Mouse (Mus musculus): ENCODE results near the gene Gm20388. TPM values are rescaled to one million over a fixed set of nuclear protein-coding genes. Genes with fewer than 3 reads are reported as not detected.

The Gm20388 gene
- polyA plus RNA-seq, 1 experiment from 2014 or later, result not detected

DNA sequence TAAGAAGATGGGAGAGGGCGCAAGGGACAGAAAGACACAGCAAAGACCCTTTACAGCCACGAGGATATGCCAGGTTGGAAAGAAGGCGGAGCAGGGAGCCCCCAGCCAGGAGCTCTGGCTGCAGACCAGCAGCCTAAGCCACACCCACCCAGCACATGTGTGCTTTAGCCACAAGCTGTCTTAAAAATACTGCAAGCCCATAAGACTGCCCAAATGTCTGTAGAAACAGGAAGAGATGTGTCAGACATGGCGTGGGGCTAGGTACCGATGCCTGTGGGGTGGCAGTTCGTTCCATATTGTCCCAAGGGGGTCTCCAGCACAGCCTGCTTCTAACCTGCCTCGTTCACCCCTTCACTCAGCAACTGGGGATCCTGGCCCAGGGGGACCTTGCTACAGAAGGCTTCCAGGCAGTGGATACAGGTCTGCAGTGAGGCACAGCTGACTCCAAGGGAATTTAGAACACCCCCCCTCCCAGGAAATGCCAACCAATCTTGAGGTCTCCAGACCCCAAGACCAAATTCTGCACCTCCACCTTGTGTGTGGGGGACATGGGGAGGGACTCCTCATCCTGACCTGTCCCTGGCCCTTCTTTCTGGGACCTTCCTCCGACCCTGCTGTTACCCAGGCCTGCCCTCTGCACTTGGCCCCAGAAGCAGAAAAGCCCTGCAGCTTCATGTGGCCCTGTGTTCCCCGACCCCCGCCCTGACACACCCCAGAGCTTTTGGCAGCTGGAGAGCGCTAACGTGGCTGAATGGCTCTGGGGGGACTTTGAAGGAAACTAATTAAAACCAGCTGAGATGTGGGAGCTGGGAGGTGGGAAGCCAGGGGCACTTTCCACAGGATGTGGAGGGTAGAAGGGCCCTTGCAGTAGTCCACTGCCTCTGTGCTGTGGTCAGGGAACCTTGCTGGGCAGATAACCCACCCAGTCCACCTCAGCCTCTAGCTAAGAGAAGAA, 2335.9 kb downstream of the Gm20388 start:
- 39% methylated on average over 12 of the region's 12 CpGs for WGBS

DNA sequence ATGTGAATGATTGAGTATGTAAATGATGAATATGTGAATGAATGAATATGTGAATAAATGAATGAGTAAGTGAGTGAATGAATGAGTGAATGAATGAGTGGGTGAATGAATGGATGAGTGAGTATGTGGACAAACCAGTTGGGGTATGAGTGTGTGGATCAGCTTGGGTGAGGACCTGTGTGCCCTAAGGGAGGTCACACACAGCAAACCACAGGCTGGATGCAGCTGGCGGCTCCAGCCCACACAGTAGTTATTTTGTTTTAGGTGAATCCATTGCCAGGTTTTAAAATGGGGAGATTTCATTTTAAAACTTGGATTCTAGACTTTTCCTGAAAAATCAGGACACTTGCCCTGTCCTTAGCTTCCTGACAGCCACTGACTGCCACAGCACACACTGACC, 2341.1 kb downstream of the Gm20388 start:
- 93% methylated on average over 1 of the region's 1 CpGs for whole genome bisulfite sequencing
- Histone ChIP-seq H3K9me3 (no peaks in the 10 kb centered on the region), H3K9ac (replicated peaks) (no peak overlapping the region)

More for the DNA sequence above, 2335.9 kb downstream of the Gm20388 start:
- Histone ChIP-seq H3K4me2 (replicated peaks) (no peak overlapping the region), H3K27ac (replicated peaks) (no peak overlapping the region), H3K4me3 (no peak overlapping the region), H3K9ac (replicated peaks) (no peak overlapping the region), H3K9me3 (no peaks in the 10 kb centered on the region), H3K36me3 (no peaks in the 10 kb centered on the region), H3K4me1 (peaks cover 4% of the 10 kb centered on the region; the same call in 1 of the 2 replicates), H3K27me3 (no peaks in the 10 kb centered on the region)
- no peak for ATAC-seq (replicated peaks)

DNA sequence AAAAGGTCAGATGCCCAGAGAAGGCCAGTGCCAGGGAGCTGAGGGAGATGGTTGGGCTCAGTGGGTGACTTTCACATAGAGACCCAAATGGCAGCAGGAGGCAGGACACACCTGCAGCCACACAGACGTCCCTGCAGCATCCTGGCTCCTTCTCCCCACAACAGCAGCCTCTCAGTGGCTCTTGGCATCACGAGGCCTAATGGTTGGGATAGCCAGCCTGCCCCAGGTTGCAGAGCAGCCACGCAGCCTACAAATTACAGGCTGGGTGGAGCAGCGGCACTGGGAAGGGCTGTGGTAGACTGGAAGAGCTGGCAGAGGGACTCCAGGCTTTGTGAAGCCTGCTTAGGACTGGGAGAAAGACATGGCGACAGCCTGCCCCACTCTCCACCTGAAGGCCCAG, 2341.7 kb downstream of the Gm20388 start:
- H3K4me2 ChIP-seq (replicated peaks), result no peak overlapping the region
- no peak overlapping the region for H3K4me3 ChIP-seq
- no peaks in the 10 kb centered on the region for H3K27me3 ChIP-seq
- 51% methylated on average over 5 of the region's 5 CpGs for WGBS
- no peaks in the 10 kb centered on the region for H3K36me3 ChIP-seq
- H3K9ac ChIP-seq (replicated peaks), result no peak overlapping the region
- no peaks in the 10 kb centered on the region for H3K4me1 ChIP-seq
- no peaks in the 10 kb centered on the region for H3K9me3 ChIP-seq
- ATAC-seq (replicated peaks), result no peak
- no peak overlapping the region for H3K27ac ChIP-seq (replicated peaks)

More for the DNA sequence above, 2341.1 kb downstream of the Gm20388 start:
- peaks cover under 1% of the 10 kb centered on the region; the same call in 1 of the 2 replicates for H3K4me1 ChIP-seq
- H3K27ac ChIP-seq (replicated peaks), result no peak overlapping the region
- H3K4me3 ChIP-seq, result no peak overlapping the region
- no peak overlapping the region for H3K4me2 ChIP-seq (replicated peaks)
- H3K27me3 ChIP-seq, result no peaks in the 10 kb centered on the region
- ATAC-seq (replicated peaks), result no peak
- no peaks in the 10 kb centered on the region for H3K36me3 ChIP-seq

DNA sequence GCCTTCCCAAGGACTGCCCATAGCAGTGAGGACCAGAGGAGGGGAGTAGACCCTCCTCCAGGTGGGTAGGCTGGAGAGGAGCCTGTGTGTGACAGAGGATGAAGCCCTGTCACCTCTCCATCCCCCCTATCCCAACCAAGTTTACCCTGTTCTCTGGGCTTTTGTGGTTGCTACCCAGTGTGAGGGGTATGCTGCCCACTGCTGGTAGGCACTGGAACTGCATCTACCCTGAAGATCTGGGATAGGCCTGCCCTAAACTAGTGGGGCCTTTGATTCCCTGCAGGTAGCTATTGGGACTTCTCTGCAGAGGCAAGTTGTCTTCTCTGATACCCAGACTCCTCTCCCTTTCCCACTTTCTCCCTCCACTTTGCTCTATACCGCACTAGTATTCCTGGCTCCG, 2348.7 kb downstream of the Gm20388 start:
- H3K4me1 ChIP-seq, result no peaks in the 10 kb centered on the region
- H3K4me3 ChIP-seq, result no peak overlapping the region
- no peak overlapping the region for H3K9ac ChIP-seq (replicated peaks)
- no peaks in the 10 kb centered on the region for H3K36me3 ChIP-seq
- 0 out of 2 replicates have a peak, but pooled peaks have one; percentile 19 for ATAC-seq (replicated peaks)
- no peak overlapping the region for H3K27ac ChIP-seq (replicated peaks)
- WGBS, result 62% methylated on average over 2 of the region's 2 CpGs
- no peak overlapping the region for H3K4me2 ChIP-seq (replicated peaks)
- no peaks in the 10 kb centered on the region for H3K9me3 ChIP-seq
- H3K27me3 ChIP-seq, result no peaks in the 10 kb centered on the region

DNA sequence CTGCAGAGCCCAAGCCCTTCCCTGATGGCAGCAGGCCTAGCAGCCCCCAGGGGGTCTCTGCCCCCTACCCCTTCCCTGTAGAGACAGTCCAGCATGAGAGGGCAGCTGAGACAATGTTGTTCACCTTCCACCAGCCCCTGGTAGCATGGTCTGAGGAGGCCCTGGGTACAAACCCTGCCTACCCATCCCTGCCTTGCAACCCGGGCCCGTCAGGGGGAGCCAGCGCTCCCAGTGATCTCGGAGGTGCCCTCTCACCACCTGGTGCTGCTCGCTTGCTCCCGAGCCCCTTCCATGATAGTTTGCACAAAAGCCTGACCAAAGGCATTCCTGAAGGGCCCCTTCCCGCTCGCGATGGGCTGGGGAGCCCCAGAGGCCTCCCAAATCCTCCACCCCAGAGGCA, 2350.1 kb downstream of the Gm20388 start:
- Histone ChIP-seq H3K9me3 (no peaks in the 10 kb centered on the region), H3K27ac (replicated peaks) (no peak overlapping the region), H3K4me3 (no peak overlapping the region), H3K9ac (replicated peaks) (no peak overlapping the region), H3K27me3 (no peaks in the 10 kb centered on the region), H3K4me1 (no peaks in the 10 kb centered on the region), H3K36me3 (no peaks in the 10 kb centered on the region), H3K4me2 (replicated peaks) (no peak overlapping the region)
- WGBS, result 54% methylated on average over 9 of the region's 9 CpGs
- no peak for ATAC-seq (replicated peaks)

DNA sequence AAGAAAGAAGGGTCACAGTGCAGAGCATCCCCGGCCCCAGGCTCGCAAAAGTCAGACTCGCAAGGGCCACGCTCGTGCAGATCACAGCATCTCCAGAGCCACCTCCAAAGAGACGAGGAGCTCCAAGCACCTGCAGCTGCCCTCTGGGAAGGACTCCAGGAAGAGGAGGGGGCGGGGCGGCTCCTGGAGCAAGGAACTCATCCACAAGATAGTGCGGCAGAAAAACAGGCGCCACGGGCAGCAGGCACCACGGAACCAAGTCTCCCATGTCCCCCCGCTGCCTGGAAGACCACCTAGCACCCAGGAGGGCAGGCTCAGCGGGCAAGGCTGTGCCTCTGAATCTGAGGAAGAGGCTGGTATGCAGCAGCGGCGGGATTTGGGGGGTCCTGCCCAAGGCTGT, 2352.2 kb downstream of the Gm20388 start:
- Histone ChIP-seq H3K4me1 (0 out of 2 replicates have a peak, but pooled peaks cover 3% of the 10 kb centered on the region), H3K4me2 (replicated peaks) (no peak overlapping the region), H3K27ac (replicated peaks) (no peak overlapping the region), H3K27me3 (no peaks in the 10 kb centered on the region), H3K36me3 (no peaks in the 10 kb centered on the region), H3K9ac (replicated peaks) (no peak overlapping the region), H3K9me3 (no peaks in the 10 kb centered on the region), H3K4me3 (no peak overlapping the region)
- no peak for ATAC-seq (replicated peaks)
- 76% methylated on average over 16 of the region's 16 CpGs for WGBS

DNA sequence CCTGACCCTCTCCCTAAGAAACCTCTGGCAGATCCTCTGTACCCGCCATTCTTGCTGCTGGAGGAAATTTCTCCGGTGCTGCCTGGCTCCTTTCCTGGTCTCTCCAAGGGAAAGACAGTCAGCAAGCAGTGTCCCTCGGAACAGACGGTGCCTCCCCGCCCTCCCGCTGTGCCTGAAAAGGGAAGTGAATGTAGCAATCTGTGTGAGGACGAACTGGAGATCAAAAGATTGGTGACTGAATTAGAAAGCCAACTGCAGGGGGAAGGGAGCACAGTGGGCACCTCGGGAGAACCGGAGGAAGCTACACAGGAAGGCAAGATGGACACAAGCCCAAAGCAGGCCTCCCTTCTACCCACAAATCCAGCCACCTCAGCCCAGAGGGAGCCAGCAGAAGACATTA, 2353.6 kb downstream of the Gm20388 start:
- Histone ChIP-seq H3K4me2 (replicated peaks) (no peak overlapping the region), H3K36me3 (no peaks in the 10 kb centered on the region), H3K27me3 (no peaks in the 10 kb centered on the region), H3K27ac (replicated peaks) (no peak overlapping the region), H3K9me3 (no peaks in the 10 kb centered on the region), H3K9ac (replicated peaks) (no peak overlapping the region), H3K4me1 (peaks cover 9% of the 10 kb centered on the region), H3K4me3 (no peak overlapping the region)
- no peak for ATAC-seq (replicated peaks)
- 29% methylated on average over 9 of the region's 9 CpGs for WGBS

DNA sequence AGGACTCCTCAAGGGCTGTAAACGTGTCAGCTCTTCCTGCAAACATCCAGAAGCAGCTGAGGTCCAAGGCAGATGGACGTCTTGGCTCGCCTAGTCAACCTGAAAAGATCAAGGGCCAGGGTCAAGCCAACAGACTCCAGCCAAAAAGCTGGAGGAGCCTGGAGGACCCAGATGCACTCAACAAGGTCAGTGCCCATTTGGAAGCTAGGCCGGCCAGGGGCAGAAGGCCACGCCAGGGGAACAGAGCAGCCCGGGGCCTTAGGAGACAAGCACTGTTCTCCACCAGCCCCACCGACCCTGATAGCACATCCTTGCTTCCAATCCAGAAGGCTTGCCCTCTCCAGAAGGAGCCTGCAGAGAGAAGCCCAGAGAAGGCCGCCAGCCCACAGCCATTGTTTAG, 2354.9 kb downstream of the Gm20388 start:
- no peak overlapping the region for H3K27ac ChIP-seq (replicated peaks)
- 94% methylated on average over 8 of the region's 8 CpGs for WGBS
- H3K4me3 ChIP-seq, result no peak overlapping the region
- no peaks in the 10 kb centered on the region for H3K27me3 ChIP-seq
- no peak for ATAC-seq (replicated peaks)
- no peaks in the 10 kb centered on the region for H3K36me3 ChIP-seq
- H3K9me3 ChIP-seq, result no peaks in the 10 kb centered on the region
- no peak overlapping the region for H3K4me2 ChIP-seq (replicated peaks)
- H3K4me1 ChIP-seq, result peaks cover 13% of the 10 kb centered on the region
- no peak overlapping the region for H3K9ac ChIP-seq (replicated peaks)

DNA sequence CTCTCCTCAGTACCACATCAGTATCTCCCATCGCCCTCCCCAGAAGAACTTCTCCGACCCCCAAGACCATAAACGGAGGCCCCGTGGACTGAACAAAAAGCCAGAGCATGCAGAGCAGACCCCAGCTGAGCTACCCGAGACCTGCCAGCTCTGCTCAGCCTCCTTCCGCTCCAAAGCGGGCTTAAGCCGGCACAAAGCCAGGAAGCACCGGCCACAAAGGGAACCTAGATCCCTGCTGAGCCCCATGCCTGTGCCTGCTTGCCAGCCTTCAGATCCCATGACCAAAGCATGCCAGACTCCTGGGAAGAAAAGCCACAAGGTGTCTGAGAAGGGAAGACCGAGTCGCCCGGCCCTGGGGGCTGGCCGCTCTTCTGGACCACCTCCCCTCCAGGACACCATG, 2356.2 kb downstream of the Gm20388 start:
- Histone ChIP-seq H3K9me3 (no peaks in the 10 kb centered on the region), H3K36me3 (no peaks in the 10 kb centered on the region), H3K4me1 (peaks cover 13% of the 10 kb centered on the region), H3K9ac (replicated peaks) (no peak overlapping the region), H3K4me2 (replicated peaks) (no peak overlapping the region), H3K27me3 (no peaks in the 10 kb centered on the region), H3K4me3 (no peak overlapping the region), H3K27ac (replicated peaks) (no peak overlapping the region)
- ATAC-seq (replicated peaks), result no peak
- 9% methylated on average over 13 of the region's 13 CpGs for WGBS

DNA sequence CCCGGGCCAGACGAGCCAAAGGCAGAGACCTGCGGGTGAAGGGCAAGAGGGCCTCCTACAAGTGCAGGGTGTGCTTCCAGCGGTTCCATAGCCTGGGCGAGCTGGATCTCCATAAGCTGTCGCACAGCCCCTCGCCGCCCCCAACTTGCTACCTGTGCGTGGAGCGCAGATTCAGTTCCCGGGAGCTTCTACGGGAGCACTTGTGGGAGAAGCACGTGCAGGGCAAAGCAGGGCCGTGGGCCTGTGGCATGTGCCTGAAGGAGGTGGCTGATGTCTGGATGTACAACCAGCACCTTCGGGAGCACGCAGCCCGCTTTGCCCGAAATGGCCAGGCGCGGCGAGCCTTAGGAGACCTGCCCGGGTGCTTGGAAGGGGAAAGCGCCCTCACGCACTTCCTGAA, 2358.2 kb downstream of the Gm20388 start:
- H3K4me1 ChIP-seq, result peaks cover 13% of the 10 kb centered on the region
- H3K4me2 ChIP-seq (replicated peaks), result peak overlapping the region; percentile 66
- no peaks in the 10 kb centered on the region for H3K36me3 ChIP-seq
- no peak overlapping the region for H3K27ac ChIP-seq (replicated peaks)
- 63% methylated on average over 24 of the region's 24 CpGs for WGBS
- peak overlapping the region; percentile 45 for H3K4me3 ChIP-seq
- no peak for ATAC-seq (replicated peaks)
- H3K9me3 ChIP-seq, result no peaks in the 10 kb centered on the region
- H3K27me3 ChIP-seq, result no peaks in the 10 kb centered on the region
- peak overlapping the region; percentile 43; the same call in 1 of the 2 replicates for H3K9ac ChIP-seq (replicated peaks)

DNA sequence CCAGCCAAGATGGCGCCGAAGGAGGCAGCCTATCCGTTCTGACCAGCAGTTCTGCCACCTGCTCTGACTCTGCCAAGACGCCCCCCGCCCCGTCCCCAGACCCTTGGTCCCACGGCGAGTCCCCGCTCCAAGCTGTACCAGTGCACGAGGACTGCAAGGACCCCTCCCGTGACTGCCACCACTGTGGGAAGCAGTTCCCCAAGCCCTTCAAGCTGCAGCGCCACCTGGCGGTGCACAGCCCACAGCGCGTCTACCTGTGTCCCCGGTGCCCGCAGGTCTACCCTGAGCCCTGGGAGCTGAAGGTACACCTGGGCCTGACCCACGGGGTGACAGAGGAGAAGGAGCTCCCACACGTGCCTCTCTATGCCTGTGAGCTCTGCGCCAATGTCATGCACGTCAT, 2358.8 kb downstream of the Gm20388 start:
- H3K4me3 ChIP-seq, result peak overlapping the region; percentile 45
- peak overlapping the region; percentile 43; the same call in 1 of the 2 replicates for H3K9ac ChIP-seq (replicated peaks)
- no peaks in the 10 kb centered on the region for H3K27me3 ChIP-seq
- H3K4me1 ChIP-seq, result peaks cover 13% of the 10 kb centered on the region
- H3K27ac ChIP-seq (replicated peaks), result no peak overlapping the region
- peak overlapping the region; percentile 66 for H3K4me2 ChIP-seq (replicated peaks)
- ATAC-seq (replicated peaks), result peak; percentile 36
- 5% methylated on average over 21 of the region's 21 CpGs for WGBS
- H3K36me3 ChIP-seq, result no peaks in the 10 kb centered on the region
- H3K9me3 ChIP-seq, result no peaks in the 10 kb centered on the region

DNA sequence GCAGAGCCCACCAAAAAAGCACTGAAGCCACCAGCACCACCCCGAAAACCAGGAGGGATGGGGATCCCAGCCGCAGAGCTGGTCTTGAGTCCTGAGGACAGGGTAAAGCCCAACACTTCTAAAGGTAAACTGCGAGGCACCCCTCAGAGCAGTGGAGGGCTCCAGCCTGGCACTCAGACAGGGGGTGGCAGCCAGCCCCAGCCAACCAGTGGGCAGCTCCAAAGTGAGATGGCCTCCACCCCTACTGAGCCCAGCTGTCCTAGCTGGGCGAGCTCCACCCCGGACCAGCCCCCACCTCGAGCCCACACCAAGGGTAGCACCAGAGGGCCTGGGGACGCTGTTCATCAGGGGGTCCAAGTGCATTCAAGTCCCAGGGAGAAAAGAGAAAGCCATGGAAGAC, 2359.9 kb downstream of the Gm20388 start:
- no peaks in the 10 kb centered on the region for H3K27me3 ChIP-seq
- H3K4me2 ChIP-seq (replicated peaks), result no peak overlapping the region
- H3K36me3 ChIP-seq, result no peaks in the 10 kb centered on the region
- no peak overlapping the region for H3K9ac ChIP-seq (replicated peaks)
- no peaks in the 10 kb centered on the region for H3K9me3 ChIP-seq
- no peak for ATAC-seq (replicated peaks)
- WGBS, result 73% methylated on average over 7 of the region's 7 CpGs
- H3K4me1 ChIP-seq, result peaks cover 13% of the 10 kb centered on the region
- no peak overlapping the region for H3K27ac ChIP-seq (replicated peaks)
- no peak overlapping the region for H3K4me3 ChIP-seq

All from forebrain, embryonic 15.5 days (tissue).